Mouse (Mus musculus) kidney, postnatal 0 days (tissue): ENCODE results near the gene Ssh2. TPM values are rescaled to one million over a fixed set of nuclear protein-coding genes. Genes with fewer than 3 reads are reported as not detected.

Experiments
- ATAC-seq: fragments of 200-750 bp; cut with Nextera tagmentation; replicated peaks from 2 replicates; pipeline ENCODE4 v1.8.0; 2017; ENCODE audit warnings: low read depth, moderate number of reproducible peaks, moderate TSS enrichment, moderate library complexity; ENCODE audit not compliant: low FRiP score
- DNase-seq: peaks from one replicate; pipeline ENCODE4 v3.0.0-alpha.2; 2016; ENCODE audit warnings: low spot score
- H3K27ac ChIP-seq: fragments of 300-500 bp; sonication (generic); 2 replicates; pipeline ENCODE4 v1.5.1; 2014; ENCODE audit warnings: mild to moderate bottlenecking
- H3K27me3 ChIP-seq: fragments of 300-500 bp; sonication (generic); 2 replicates; pipeline ENCODE4 v1.6.1; 2014; ENCODE audit warnings: low read length, mixed read lengths; ENCODE audit not compliant: insufficient read depth
- H3K36me3 ChIP-seq: fragments of 300-500 bp; sonication (generic); 2 replicates; pipeline ENCODE4 v1.6.1; 2014; ENCODE audit warnings: low read length, mixed read lengths; ENCODE audit not compliant: insufficient read depth
- H3K4me1 ChIP-seq: fragments of 300-500 bp; sonication (generic); replicated peaks from 2 replicates; pipeline ENCODE4 v1.6.1; 2014; ENCODE audit warnings: antibody characterized with exemption, low read length, mixed read lengths; ENCODE audit not compliant: insufficient read depth
- H3K4me2 ChIP-seq: fragments of 300-500 bp; sonication (generic); 2 replicates; pipeline ENCODE4 v1.6.1; 2014; ENCODE audit warnings: mild to moderate bottlenecking, low read length, moderate library complexity, mixed read lengths
- H3K4me3 ChIP-seq: fragments of 300-500 bp; sonication (generic); replicated peaks from 2 replicates; pipeline ENCODE4 v1.5.1; 2014; ENCODE audit warnings: low read depth, low read length
- H3K9ac ChIP-seq: fragments of 300-500 bp; sonication (generic); 2 replicates; pipeline ENCODE4 v1.6.1; 2014; ENCODE audit warnings: low read depth, low read length
- H3K9me3 ChIP-seq: fragments of 300-500 bp; sonication (generic); replicated peaks from 2 replicates; pipeline ENCODE4 v1.6.1; 2016; ENCODE audit warnings: low read length, inconsistent platforms, mixed read lengths
- CTCF ChIP-seq: IDR thresholded peaks from 2 replicates; pipeline ENCODE4 v1.5.1; 2016; ENCODE audit warnings: antibody characterized with exemption, low read depth, mild to moderate bottlenecking, moderate library complexity
- WGBS: fragments of 180-500 bp; shearing (Covaris S2); extraction: QIAGEN DNeasy Blood & Tissue Kit; methylation state at CpG from one replicate; pipeline ENCODE4 v1.1.7; 2014; 5-methylcytosine and 5-hydroxymethylcytosine counted together
- polyA plus RNA-seq: library from polyadenylated mRNA; unstranded; fragments of >200 nt; fragmentation: Nextera tagmentation; extraction: Ambion mirVana; gene quantifications from 2 replicates; pipeline ENCODE4 v1.2.1, GENCODE M21; 2015

Ssh2 gene
- polyA plus RNA-seq, 1 experiment from 2014 or later: 3.9 TPM

- Histone ChIP-seq H3K4me3 (no peak overlapping the region), H3K4me2 (no peak overlapping the region), H3K9me3 (no peaks in the 10 kb centered on the region), H3K27ac (peak overlapping the region; percentile 56), H3K27me3 (no peaks in the 10 kb centered on the region), H3K9ac (no peak overlapping the region), H3K4me1 (peaks cover 10% of the 10 kb centered on the region), H3K36me3 (no peaks in the 10 kb centered on the region)
- no peak for TF ChIP-seq CTCF
- ATAC-seq: no peak
- DNase-seq: no peak
- 76% methylated on average over 11 of the region's 11 CpGs for WGBS
Observed at GRCm38 (mm10) chr11:77195360-77196109, 20.6 kb upstream of the Ssh2 start.

GRCm38 (mm10) chr11:77196181-77197143 is 19.6 kb upstream of the Ssh2 start:
- no peaks in the 10 kb centered on the region for H3K36me3 ChIP-seq
- peak; percentile 40; the same call in 1 of the 2 replicates for ATAC-seq
- H3K27me3 ChIP-seq: no peaks in the 10 kb centered on the region
- peak overlapping the region; percentile 86 for H3K27ac ChIP-seq
- peak; percentile 59 for DNase-seq
- no peak for TF ChIP-seq CTCF
- H3K4me1 ChIP-seq: peaks cover 10% of the 10 kb centered on the region
- H3K4me3 ChIP-seq: no peak overlapping the region
- H3K4me2 ChIP-seq: peak overlapping the region; percentile 22; the same call in 1 of the 2 replicates
- WGBS: 29% methylated on average over 4 of the region's 4 CpGs
- no peaks in the 10 kb centered on the region for H3K9me3 ChIP-seq
- no peak overlapping the region for H3K9ac ChIP-seq

- H3K9me3 ChIP-seq: no peaks in the 10 kb centered on the region
- no peak for TF ChIP-seq CTCF
- H3K4me3 ChIP-seq: no peak overlapping the region
- no peaks in the 10 kb centered on the region for H3K27me3 ChIP-seq
- H3K4me1 ChIP-seq: peaks cover 10% of the 10 kb centered on the region
- no peak for ATAC-seq
- 37% methylated on average over 4 of the region's 4 CpGs for WGBS
- no peak overlapping the region for H3K9ac ChIP-seq
- DNase-seq: peak; percentile 12
- no peak overlapping the region for H3K4me2 ChIP-seq
- no peaks in the 10 kb centered on the region for H3K36me3 ChIP-seq
- H3K27ac ChIP-seq: 0 out of 2 replicates have a peak overlapping the region, but pooled peaks have one; percentile 27
Observed at GRCm38 (mm10) chr11:77199636-77200035, 16.5 kb upstream of the Ssh2 start.

DNA sequence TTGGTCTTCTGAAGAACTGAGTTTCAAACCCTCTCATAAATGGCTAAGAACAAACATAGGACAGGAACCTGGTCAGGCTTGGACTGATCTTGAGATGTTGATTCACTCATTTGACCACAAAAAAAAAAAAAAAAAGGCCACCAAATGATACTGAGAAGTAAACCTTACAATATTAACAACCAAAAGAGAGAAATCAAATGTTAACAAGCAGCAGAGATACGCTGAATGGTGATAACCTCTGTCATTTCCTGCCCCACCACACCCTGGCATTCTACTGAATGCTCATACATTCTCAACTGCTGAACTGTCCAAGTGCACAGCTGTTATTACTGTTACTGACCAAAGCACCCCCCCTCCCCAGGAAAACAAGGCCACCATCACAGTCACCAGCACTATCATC is 15.4 kb upstream of the Ssh2 start:
- H3K27me3 ChIP-seq: no peaks in the 10 kb centered on the region
- no peak overlapping the region for H3K27ac ChIP-seq
- DNase-seq: no peak
- H3K4me1 ChIP-seq: peaks cover 6% of the 10 kb centered on the region
- H3K4me3 ChIP-seq: no peak overlapping the region
- H3K9me3 ChIP-seq: no peaks in the 10 kb centered on the region
- no peak for ATAC-seq
- no peak overlapping the region for H3K4me2 ChIP-seq
- WGBS: 71% methylated on average over 1 of the region's 1 CpGs
- no peaks in the 10 kb centered on the region for H3K36me3 ChIP-seq
- no peak for TF ChIP-seq CTCF
- no peak overlapping the region for H3K9ac ChIP-seq

GRCm38 (mm10) chr11:77214142-77214692 is 1.9 kb upstream of the Ssh2 start:
- Histone ChIP-seq H3K4me2 (no peak overlapping the region), H3K9me3 (no peaks in the 10 kb centered on the region), H3K9ac (no peak overlapping the region), H3K4me1 (peaks cover 8% of the 10 kb centered on the region; the same call in 1 of the 2 replicates), H3K36me3 (no peaks in the 10 kb centered on the region), H3K27me3 (no peaks in the 10 kb centered on the region), H3K4me3 (no peak overlapping the region), H3K27ac (no peak overlapping the region)
- ATAC-seq: no peak
- no peak for TF ChIP-seq CTCF
- no peak for DNase-seq
- WGBS: 91% methylated on average over 1 of the region's 1 CpGs

GRCm38 (mm10) chr11:77214755-77215154 is 1.3 kb upstream of the Ssh2 start:
- Histone ChIP-seq H3K4me1 (peaks cover 8% of the 10 kb centered on the region; the same call in 1 of the 2 replicates), H3K36me3 (no peaks in the 10 kb centered on the region), H3K4me3 (no peak overlapping the region), H3K4me2 (0 out of 2 replicates have a peak overlapping the region, but pooled peaks have one; percentile 70), H3K9ac (no peak overlapping the region), H3K27me3 (no peaks in the 10 kb centered on the region), H3K27ac (no peak overlapping the region), H3K9me3 (no peaks in the 10 kb centered on the region)
- ATAC-seq: no peak
- WGBS: 3% methylated on average over 1 of the region's 1 CpGs
- peak; percentile 86 for TF ChIP-seq CTCF
- peak; percentile 91 for DNase-seq
